Mouse (Mus musculus) limb, embryonic 11.5 days (tissue): ENCODE results near the gene Prdx4. TPM values are rescaled to one million over a fixed set of nuclear protein-coding genes. Genes with fewer than 3 reads are reported as not detected.
"Not testable (repeated sequence)": the region's sequence is repeated elsewhere in the genome, so short reads cannot be mapped to it uniquely, and the experiment has no call there.

Experiments
- ATAC-seq: fragments of 200-750 bp; cut with Nextera tagmentation; 2 replicates; pipeline ENCODE4 v1.8.0; 2017; ENCODE audit warnings: low read depth; ENCODE audit not compliant: insufficient number of reproducible peaks, low FRiP score, low TSS enrichment
- DNase-seq: peaks from one replicate; pipeline ENCODE4 v3.0.0-alpha.2; 2015; ENCODE audit warnings: low spot score
- H3K27ac ChIP-seq: fragments of 300-500 bp; sonication (generic); replicated peaks from 2 replicates; pipeline ENCODE4 v1.5.1; 2014; ENCODE audit warnings: low read depth, mild to moderate bottlenecking, low read length
- H3K27me3 ChIP-seq: fragments of 300-500 bp; sonication (generic); 2 replicates; pipeline ENCODE4 v1.6.1; 2014; ENCODE audit warnings: mild to moderate bottlenecking, low read length, mixed read lengths; ENCODE audit not compliant: control insufficient read depth, insufficient read depth
- H3K36me3 ChIP-seq: fragments of 300-500 bp; sonication (generic); 2 replicates; pipeline ENCODE4 v1.6.1; 2014; ENCODE audit warnings: mild to moderate bottlenecking, low read length, moderate library complexity, mixed read lengths; ENCODE audit not compliant: control insufficient read depth, insufficient read depth
- H3K4me1 ChIP-seq: fragments of 300-500 bp; sonication (generic); 2 replicates; pipeline ENCODE4 v1.6.1; 2014; ENCODE audit warnings: low read length, mixed read lengths; ENCODE audit not compliant: control insufficient read depth, insufficient read depth
- H3K4me2 ChIP-seq: fragments of 300-500 bp; sonication (generic); 2 replicates; pipeline ENCODE4 v1.6.1; 2014; ENCODE audit warnings: low read depth, mild to moderate bottlenecking, moderate library complexity; ENCODE audit not compliant: severe bottlenecking
- H3K4me3 ChIP-seq: fragments of 300-500 bp; sonication (generic); 2 replicates; pipeline ENCODE4 v1.5.1; 2014; ENCODE audit warnings: low read depth, low read length
- H3K9ac ChIP-seq: fragments of 300-500 bp; sonication (generic); 2 replicates; pipeline ENCODE4 v1.6.1; 2014; ENCODE audit warnings: mild to moderate bottlenecking, low read length
- H3K9me3 ChIP-seq: fragments of 300-500 bp; sonication (generic); 2 replicates; pipeline ENCODE4 v1.6.1; 2016; ENCODE audit warnings: low read length; ENCODE audit not compliant: control insufficient read depth
- WGBS: fragments of 180-500 bp; shearing (Covaris S2); extraction: QIAGEN DNeasy Blood & Tissue Kit; methylation state at CpG from one replicate; pipeline ENCODE4 v1.1.7; 2014; 5-methylcytosine and 5-hydroxymethylcytosine counted together
- polyA plus RNA-seq: library from polyadenylated mRNA; unstranded; fragments of >200 nt; fragmentation: Nextera tagmentation; extraction: Ambion mirVana; gene quantifications from 2 replicates; pipeline ENCODE4 v1.2.1, GENCODE M21; 2014

The Prdx4 gene
- 251 and 267 TPM in 2 replicates for polyA plus RNA-seq

DNA sequence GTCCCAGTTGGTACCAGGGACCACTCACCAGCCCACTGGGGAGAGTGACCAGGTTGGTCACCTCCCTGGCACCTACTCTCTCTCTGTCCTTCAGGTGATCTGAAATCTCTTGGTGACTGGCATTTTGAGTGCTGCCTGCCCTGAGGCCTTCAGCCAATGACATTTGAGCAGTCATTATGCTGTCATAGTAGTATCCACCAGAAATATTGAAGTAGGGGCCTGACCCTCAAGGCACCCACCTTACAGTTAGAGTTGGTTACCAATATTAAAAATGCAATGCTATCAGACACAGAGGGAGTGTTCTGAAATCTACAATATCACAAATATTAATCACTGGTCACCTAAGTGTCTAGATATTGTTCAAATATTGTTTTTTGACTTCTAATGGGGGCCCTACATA lies at the start of gene Prdx4:
TSS of gene Prdx4 (minus strand) at position 101 of the 400 bp plus-strand sequence.
- no peaks in the 10 kb centered on the region for H3K27me3 ChIP-seq
- H3K4me1 ChIP-seq, result no peaks in the 10 kb centered on the region
- no peak within 1 kb of the TSS for H3K27ac ChIP-seq
- no peak within 1 kb of the TSS for H3K9ac ChIP-seq
- no peak within 1 kb of the TSS for H3K4me2 ChIP-seq
- DNase-seq (no peak), ATAC-seq (no peak)
- no peaks in the 10 kb centered on the region for H3K9me3 ChIP-seq
- no peak within 1 kb of the TSS for H3K4me3 ChIP-seq
- no peaks in the 10 kb centered on the region for H3K36me3 ChIP-seq

DNA sequence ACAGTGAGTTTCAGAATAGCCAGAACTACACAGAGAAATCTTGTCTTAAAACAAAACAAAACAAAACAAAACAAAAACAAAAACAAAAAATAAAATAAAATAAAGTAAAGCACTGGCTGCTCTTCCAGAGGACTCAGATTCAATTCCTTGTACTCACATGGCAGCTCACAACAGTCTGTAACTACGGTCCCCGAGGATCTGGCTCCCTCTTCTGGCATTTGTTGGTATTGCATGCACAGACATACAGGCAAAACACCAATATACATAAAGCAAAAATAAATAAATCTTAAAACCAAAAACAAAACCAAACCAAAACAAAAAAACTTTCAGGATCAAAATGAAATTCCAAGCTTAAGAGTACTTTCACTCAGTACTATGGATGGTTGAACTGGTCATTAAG lies 36.0 kb upstream of the Prdx4 start:
- Histone ChIP-seq H3K4me3 (no peak overlapping the region), H3K27me3 (no peaks in the 10 kb centered on the region), H3K27ac (no peak overlapping the region), H3K36me3 (no peaks in the 10 kb centered on the region), H3K4me2 (no peak overlapping the region), H3K4me1 (no peaks in the 10 kb centered on the region), H3K9me3 (no peaks in the 10 kb centered on the region), H3K9ac (no peak overlapping the region)
- WGBS, result 33% methylated on average over 2 of the region's 2 CpGs
- peak; percentile 51 for DNase-seq
- no peak for ATAC-seq

DNA sequence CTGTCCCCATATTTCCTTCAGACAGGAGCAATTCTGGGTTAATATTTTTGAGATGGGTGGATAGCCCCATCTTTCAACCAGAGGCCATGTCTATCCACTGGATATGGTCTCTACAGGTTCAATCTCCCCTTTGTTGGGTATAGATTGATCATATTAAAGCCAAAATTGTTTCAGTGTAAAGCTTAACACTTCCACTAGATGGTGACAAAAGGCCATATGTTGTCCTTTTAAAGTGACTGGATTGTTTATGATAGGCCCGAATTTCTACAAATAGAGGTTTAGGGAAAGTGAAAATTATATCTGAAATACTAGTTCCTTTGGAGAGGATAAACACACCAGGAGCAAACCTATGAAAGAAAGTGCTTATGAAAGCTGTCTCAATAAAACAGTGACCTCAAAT lies 34.9 kb upstream of the Prdx4 start:
- H3K27ac ChIP-seq, result no peak overlapping the region
- H3K27me3 ChIP-seq, result no peaks in the 10 kb centered on the region
- 41% methylated on average over 1 of the region's 1 CpGs for WGBS
- no peaks in the 10 kb centered on the region for H3K9me3 ChIP-seq
- DNase-seq (no peak), ATAC-seq (no peak)
- H3K4me2 ChIP-seq, result no peak overlapping the region
- H3K9ac ChIP-seq, result no peak overlapping the region
- no peaks in the 10 kb centered on the region for H3K36me3 ChIP-seq
- H3K4me3 ChIP-seq, result no peak overlapping the region
- H3K4me1 ChIP-seq, result no peaks in the 10 kb centered on the region

DNA sequence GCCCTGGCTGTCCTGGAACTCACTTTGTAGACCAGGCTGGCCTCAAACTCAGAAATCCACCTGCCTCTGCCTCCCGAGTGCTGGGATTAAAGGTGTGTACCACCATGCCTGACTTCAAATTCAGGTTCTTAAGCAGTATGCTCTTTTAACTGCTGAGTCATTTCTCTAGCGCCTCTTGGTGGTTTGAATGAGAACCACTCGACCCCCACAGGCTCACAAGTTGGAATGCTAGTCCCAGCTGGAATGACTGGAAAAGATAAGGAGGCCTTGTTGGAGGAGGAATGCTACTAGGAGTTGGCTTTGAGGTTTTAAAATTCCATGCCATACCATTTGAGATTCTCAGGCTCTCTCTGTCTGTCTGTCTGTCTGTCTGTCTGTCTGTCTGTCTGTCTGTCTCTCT lies 29.6 kb upstream of the Prdx4 start:
- not testable (repeated sequence) for H3K27ac ChIP-seq, DNase-seq, H3K36me3 ChIP-seq, H3K9ac ChIP-seq, H3K9me3 ChIP-seq, H3K4me2 ChIP-seq, H3K27me3 ChIP-seq, ATAC-seq, H3K4me3 ChIP-seq, H3K4me1 ChIP-seq
- WGBS, result 59% methylated on average over 3 of the region's 3 CpGs

DNA sequence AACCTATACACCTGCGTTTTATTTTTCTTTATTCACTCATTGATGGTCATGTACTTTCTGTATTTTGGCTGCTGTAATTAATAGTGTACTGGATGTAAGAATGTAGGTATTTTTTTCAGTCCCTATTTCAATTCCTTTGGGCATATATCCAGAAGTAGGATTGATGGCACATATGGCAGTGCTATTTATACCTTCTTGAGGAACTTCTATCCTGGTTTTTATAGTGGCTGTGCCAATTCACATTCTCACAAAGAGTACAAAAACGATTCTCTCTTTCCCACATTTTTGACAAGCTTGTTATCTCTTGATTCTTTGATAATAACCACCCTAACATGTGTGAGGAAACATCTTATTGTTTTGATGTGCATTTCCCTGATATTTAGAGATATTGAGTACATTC lies 24.5 kb upstream of the Prdx4 start:
- DNase-seq (no peak), ATAC-seq (no peak)
- H3K36me3 ChIP-seq, result no peaks in the 10 kb centered on the region
- no peak overlapping the region for H3K27ac ChIP-seq
- no peaks in the 10 kb centered on the region for H3K4me1 ChIP-seq
- 50% methylated on average over 2 of the region's 2 CpGs for WGBS
- H3K9me3 ChIP-seq, result no peaks in the 10 kb centered on the region
- no peak overlapping the region for H3K4me2 ChIP-seq
- no peak overlapping the region for H3K9ac ChIP-seq
- no peak overlapping the region for H3K4me3 ChIP-seq
- H3K27me3 ChIP-seq, result no peaks in the 10 kb centered on the region

DNA sequence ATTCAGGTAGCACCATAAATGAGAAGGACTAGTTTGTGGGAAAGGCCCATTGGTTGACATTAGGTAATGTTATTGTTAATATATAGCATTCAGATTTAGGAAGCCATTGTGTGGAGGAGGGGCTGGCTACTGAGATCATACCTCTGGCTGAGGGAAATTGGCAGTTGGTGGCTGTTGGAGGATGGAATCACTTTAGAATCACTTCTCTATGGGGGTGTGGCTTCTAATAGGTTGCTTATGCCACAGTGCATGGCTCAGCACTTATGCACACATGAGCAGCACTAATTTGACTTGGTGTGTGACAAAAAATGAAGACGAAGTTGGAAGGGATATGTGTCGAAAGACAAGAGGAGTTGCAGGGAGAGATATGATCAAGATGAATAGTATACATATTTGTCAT lies 5.7 kb upstream of the Prdx4 start:
- H3K4me3 ChIP-seq, result no peak overlapping the region
- no peak overlapping the region for H3K4me2 ChIP-seq
- DNase-seq (no peak), ATAC-seq (no peak)
- H3K4me1 ChIP-seq, result no peaks in the 10 kb centered on the region
- no peaks in the 10 kb centered on the region for H3K9me3 ChIP-seq
- H3K36me3 ChIP-seq, result no peaks in the 10 kb centered on the region
- no peak overlapping the region for H3K27ac ChIP-seq
- WGBS, result 87% methylated on average over 2 of the region's 2 CpGs
- no peak overlapping the region for H3K9ac ChIP-seq
- no peaks in the 10 kb centered on the region for H3K27me3 ChIP-seq

DNA sequence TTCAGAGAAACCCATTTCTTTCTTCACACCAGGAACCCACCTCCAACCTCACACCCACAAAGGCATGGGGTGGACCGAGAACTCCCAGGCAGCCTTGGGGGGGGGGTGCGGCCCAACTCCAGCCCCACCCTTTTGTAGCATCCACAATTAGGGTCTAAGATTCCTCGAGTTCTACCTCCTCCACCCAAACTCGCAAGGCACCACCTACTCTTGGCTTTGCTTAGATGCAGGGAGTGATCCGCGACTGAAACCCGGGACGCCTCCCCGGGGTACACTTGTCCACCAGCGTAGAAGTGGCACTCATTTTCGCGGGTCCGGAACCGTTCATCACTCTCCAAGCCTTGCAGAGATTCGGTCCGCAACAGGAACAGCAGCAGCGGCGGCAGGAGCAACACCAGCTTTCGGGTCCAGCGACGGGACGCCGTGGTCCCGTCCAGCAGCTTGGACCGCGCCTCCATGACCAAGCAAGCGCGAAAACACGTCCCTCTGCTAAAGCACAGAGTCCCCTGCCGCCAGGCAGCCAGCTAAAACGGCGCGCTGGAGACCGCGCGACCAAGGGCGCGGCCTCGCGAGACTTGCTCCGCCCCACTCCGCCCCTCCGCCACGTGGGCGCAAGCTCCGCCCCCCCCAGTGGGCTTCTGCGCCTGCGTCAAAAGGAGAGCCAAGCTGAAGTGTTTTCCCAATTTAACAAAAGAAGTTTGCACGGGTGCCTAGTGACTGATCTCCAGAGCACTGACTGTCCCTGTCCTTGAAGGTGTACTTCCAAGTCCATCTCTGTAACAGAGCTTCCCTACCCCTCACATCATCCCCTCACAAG lies 2.4 kb downstream of the Prdx4 start:
- Histone ChIP-seq H3K4me3 (peak overlapping the region; percentile 48), H3K36me3 (no peaks in the 10 kb centered on the region), H3K27me3 (no peaks in the 10 kb centered on the region), H3K4me1 (no peaks in the 10 kb centered on the region), H3K9me3 (no peaks in the 10 kb centered on the region), H3K4me2 (peak overlapping the region; percentile 28; the same call in 1 of the 2 replicates), H3K27ac (0 out of 2 replicates have a peak overlapping the region, but pooled peaks have one; percentile 58), H3K9ac (peak overlapping the region; percentile 49)
- ATAC-seq (peak; percentile 95), DNase-seq (peak; percentile 85)
- 19% methylated on average over 49 of the region's 49 CpGs for WGBS

DNA sequence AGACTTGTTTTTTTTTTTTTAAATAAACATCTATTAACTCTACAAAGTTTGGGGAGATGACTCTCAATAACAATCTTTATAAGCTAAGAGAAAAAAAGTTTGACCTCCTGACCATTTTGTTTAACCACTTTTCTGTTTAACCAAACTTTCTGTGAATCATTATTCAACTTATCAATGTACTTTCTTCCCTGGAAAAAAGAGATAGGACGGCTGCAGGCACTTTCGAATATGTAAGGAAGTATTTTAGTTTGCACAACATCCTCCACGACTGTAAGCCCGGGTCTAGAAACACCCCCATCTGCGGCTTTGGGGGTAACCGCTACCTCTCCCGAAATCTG lies 3.0 kb downstream of the Prdx4 start:
- Histone ChIP-seq H3K4me2 (peak overlapping the region; percentile 28), H3K4me1 (no peaks in the 10 kb centered on the region), H3K9me3 (no peaks in the 10 kb centered on the region), H3K27ac (no peak overlapping the region), H3K36me3 (no peaks in the 10 kb centered on the region), H3K9ac (peak overlapping the region; percentile 49), H3K27me3 (no peaks in the 10 kb centered on the region), H3K4me3 (peak overlapping the region; percentile 48)
- DNase-seq, result no peak
- WGBS, result 31% methylated on average over 7 of the region's 7 CpGs
- no peak for ATAC-seq

DNA sequence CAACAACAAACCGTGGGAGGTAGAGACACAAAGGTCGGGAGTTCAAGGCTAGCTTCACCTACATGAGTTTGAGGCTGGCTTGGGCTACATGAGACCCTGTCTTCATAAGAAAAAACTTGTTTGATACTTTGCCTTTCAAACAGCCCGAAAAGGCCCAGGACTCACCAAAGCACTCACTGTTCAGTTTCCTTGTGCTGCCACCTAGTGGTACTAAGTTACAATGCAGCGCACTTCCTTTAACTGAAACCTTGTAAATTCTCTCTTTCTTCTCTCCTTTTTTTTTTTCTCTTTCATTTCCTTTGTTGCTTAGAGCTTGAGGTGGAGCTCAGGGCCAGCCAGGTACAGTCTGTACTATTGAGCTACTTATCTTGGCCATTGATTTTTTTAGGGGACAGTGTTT lies 22.5 kb downstream of the Prdx4 start:
- no peak for ATAC-seq
- no peaks in the 10 kb centered on the region for H3K4me1 ChIP-seq
- peak; percentile 49 for DNase-seq
- no peaks in the 10 kb centered on the region for H3K27me3 ChIP-seq
- no peak overlapping the region for H3K27ac ChIP-seq
- H3K4me3 ChIP-seq, result no peak overlapping the region
- H3K4me2 ChIP-seq, result no peak overlapping the region
- H3K9ac ChIP-seq, result no peak overlapping the region
- no peaks in the 10 kb centered on the region for H3K36me3 ChIP-seq
- H3K9me3 ChIP-seq, result no peaks in the 10 kb centered on the region
- WGBS, result 38% methylated on average over 4 of the region's 4 CpGs
